9 mouse cellular contexts compared by ENCODE assay signal in the genomic region with DNA sequence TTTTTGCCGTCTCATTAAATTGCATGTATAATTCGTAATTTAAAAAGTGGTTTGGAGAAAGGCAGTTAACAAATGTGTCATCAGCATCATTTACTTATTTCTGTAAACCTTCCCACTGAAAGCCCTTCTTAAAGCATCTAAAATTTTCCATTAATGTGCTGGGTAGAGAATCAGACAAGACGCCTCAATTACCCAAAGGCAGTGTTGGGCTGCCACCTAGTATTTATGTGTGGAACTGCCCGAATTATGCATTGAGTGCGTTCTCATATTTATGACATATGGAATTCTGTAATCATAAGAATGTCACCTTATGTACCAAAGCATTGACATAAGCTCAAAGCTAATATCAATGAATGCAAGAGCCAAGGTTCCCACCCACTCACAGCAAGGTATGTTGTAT.
DNase-seq lines count a peak whose midpoint lies in the region; ATAC-seq lines count a peak whose summit lies in the region.
"Had no signal": no experiment of that assay in that cellular context is flagged by ENCODE, and none has a peak within 500 bp of the region (broad histone marks: within the 10 kb centered on the region; RNA-seq: fewer than 3 reads in every experiment).

No protein-coding gene starts in this region.

- H3K4me1 ChIP-seq in hindbrain, embryonic 14.5 days (replicated peaks; ENCODE audit: control insufficient read depth, insufficient read depth, low read length): no peaks in the 10 kb centered on the region
- H3K4me1 ChIP-seq in hindbrain, embryonic 10.5 days (replicated peaks): no peaks in the 10 kb centered on the region
- H3K4me1 ChIP-seq: liver, embryonic 15.5 days had no signal

- H3K9ac ChIP-seq in hindbrain, embryonic 14.5 days: no peak overlapping the region
- H3K9ac ChIP-seq: liver, embryonic 15.5 days had no signal

- H3K27ac ChIP-seq in hindbrain, embryonic 14.5 days: no peak overlapping the region
- no peak overlapping the region for H3K27ac ChIP-seq in hindbrain, embryonic 10.5 days
- H3K27ac ChIP-seq: liver, embryonic 15.5 days had no signal

- no peak overlapping the region for H3K4me2 ChIP-seq in hindbrain, embryonic 14.5 days (replicated peaks)
- H3K4me2 ChIP-seq: liver, embryonic 15.5 days had no signal

- no peaks in the 10 kb centered on the region for H3K9me3 ChIP-seq in hindbrain, embryonic 14.5 days (ENCODE audit: control insufficient read depth, low read length)
- no peaks in the 10 kb centered on the region for H3K9me3 ChIP-seq in hindbrain, embryonic 10.5 days
- H3K9me3 ChIP-seq: liver, embryonic 15.5 days had no signal

- H3K4me3 ChIP-seq in hindbrain, embryonic 14.5 days (replicated peaks; ENCODE audit: low read length): no peak overlapping the region
- no peak overlapping the region for H3K4me3 ChIP-seq in hindbrain, embryonic 10.5 days
- H3K4me3 ChIP-seq: liver, embryonic 15.5 days had no signal

- peak; percentile 78 for DNase-seq in hindbrain, embryonic 14.5 days (ENCODE audit: low spot score)
- DNase-seq in hindbrain, embryonic 10.5 days (ENCODE audit: low spot score): no peak
- peak; percentile 80 for DNase-seq in brain, adult 2 months (ENCODE audit: low read depth, low spot score)
- peak; percentile 17 to 78 for DNase-seq in frontal cortex, adult 2 months (ENCODE audit: extremely low spot score in 1 of 2, low spot score in 1 of 2)
- peak; percentile 4 for DNase-seq in lung, postnatal 14 days
- DNase-seq in gastrocnemius, adult 8-10 months (ENCODE audit: low spot score in 2 of 2): no peak
- DNase-seq in adrenal gland, postnatal 14 days: no peak

- WGBS in hindbrain, embryonic 14.5 days: 45% methylated on average over 5 of the region's 5 CpGs
- 64% methylated on average over 5 of the region's 5 CpGs for WGBS in hindbrain, embryonic 10.5 days

- no peaks in the 10 kb centered on the region for H3K27me3 ChIP-seq in hindbrain, embryonic 14.5 days (ENCODE audit: control insufficient read depth, insufficient read depth, low read length)
- H3K27me3 ChIP-seq in hindbrain, embryonic 10.5 days (ENCODE audit: insufficient read depth, poor library complexity, severe bottlenecking): 0 out of 2 replicates have a peak, but pooled peaks cover 4% of the 10 kb centered on the region
- H3K27me3 ChIP-seq: liver, embryonic 15.5 days had no signal

- H3K36me3 ChIP-seq in hindbrain, embryonic 14.5 days (replicated peaks; ENCODE audit: control insufficient read depth, insufficient read depth): no peaks in the 10 kb centered on the region
- H3K36me3 ChIP-seq in hindbrain, embryonic 10.5 days: no peaks in the 10 kb centered on the region
- H3K36me3 ChIP-seq: liver, embryonic 15.5 days had no signal

- ATAC-seq in hindbrain, embryonic 14.5 days (ENCODE audit: low FRiP score): no peak; the same call in 1 of the 2 replicates
- no peak for ATAC-seq in activated CD4-positive, CD25-positive, alpha-beta regulatory T cell, adult 4 months

Comparison
In these comparisons a context has a peak if more than half of its experiments do, and no peak if none do; other contexts are left out.
1. DNase-seq: peak in hindbrain, embryonic 14.5 days (single experiment), brain, adult 2 months (single experiment), frontal cortex, adult 2 months (2 of 2) and lung, postnatal 14 days (single experiment); none in hindbrain, embryonic 10.5 days (single experiment), gastrocnemius, adult 8-10 months (0 of 2) and adrenal gland, postnatal 14 days (single experiment).